14 mouse cellular contexts compared by ENCODE assay signal in the genomic region with DNA sequence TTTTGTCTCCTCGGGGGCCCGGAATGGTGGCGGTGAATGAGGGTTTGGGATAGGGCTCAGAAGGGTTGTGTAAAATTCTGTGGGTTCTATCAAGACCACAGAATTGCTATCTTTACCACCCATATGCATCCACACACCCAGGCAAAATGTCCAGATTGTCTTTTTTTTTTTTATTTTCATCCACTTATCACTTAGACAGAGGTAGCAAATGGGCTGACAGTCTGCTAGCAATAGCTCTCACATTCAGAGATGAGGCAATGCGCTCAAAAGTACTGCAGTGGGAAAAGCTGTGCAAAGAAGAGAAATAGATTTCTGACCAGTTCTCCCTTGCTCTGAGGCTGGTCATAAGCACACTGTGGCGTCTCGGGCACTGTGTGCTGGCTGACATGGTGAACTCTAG.
"Had no signal": no experiment of that assay in that cellular context is flagged by ENCODE, and none has a peak within 500 bp of the region (broad histone marks: within the 10 kb centered on the region; RNA-seq: fewer than 3 reads in every experiment).

No protein-coding gene starts in this region.

- H3K4me1 ChIP-seq: neural tube, embryonic 15.5 days had no signal

- H3K9ac ChIP-seq: liver, embryonic 13.5 days; midbrain, embryonic 13.5 days; neural tube, embryonic 15.5 days had no signal

- DNase-seq: kidney, adult 9 months; kidney, postnatal 36 days; liver, embryonic 13.5 days; lung, adult 2 months; lung, postnatal 10 days; thymus, postnatal 4 days had no signal

- ATAC-seq: intestine, postnatal 0 days; midbrain, embryonic 13.5 days had no signal

- H3K27ac ChIP-seq: kidney, postnatal 0 days; left cerebral cortex, adult 2 months; limb, embryonic 10.5 days; liver, embryonic 13.5 days; macrophage; midbrain, embryonic 13.5 days; neural tube, embryonic 15.5 days; stomach, postnatal 0 days had no signal

- H3K9me3 ChIP-seq: limb, embryonic 10.5 days; liver, embryonic 13.5 days; midbrain, embryonic 13.5 days; neural tube, embryonic 15.5 days had no signal

- H3K27me3 ChIP-seq: midbrain, embryonic 13.5 days; neural tube, embryonic 15.5 days had no signal

- H3K4me3 ChIP-seq: left cerebral cortex, adult 2 months; limb, embryonic 10.5 days; liver, embryonic 13.5 days; midbrain, embryonic 13.5 days; neural tube, embryonic 15.5 days had no signal

- H3K36me3 ChIP-seq: limb, embryonic 10.5 days; liver, embryonic 13.5 days; midbrain, embryonic 13.5 days; neural tube, embryonic 15.5 days had no signal
